Mouse (Mus musculus): ENCODE data around the gene Clk2. TPM values are rescaled to one million over a fixed set of nuclear protein-coding genes. Genes with fewer than 3 reads are reported as not detected.

Clk2 gene
- polyA plus RNA-seq (2012; rRNA removed) = 73.9 and 89.8 TPM in 2 replicates

DNA sequence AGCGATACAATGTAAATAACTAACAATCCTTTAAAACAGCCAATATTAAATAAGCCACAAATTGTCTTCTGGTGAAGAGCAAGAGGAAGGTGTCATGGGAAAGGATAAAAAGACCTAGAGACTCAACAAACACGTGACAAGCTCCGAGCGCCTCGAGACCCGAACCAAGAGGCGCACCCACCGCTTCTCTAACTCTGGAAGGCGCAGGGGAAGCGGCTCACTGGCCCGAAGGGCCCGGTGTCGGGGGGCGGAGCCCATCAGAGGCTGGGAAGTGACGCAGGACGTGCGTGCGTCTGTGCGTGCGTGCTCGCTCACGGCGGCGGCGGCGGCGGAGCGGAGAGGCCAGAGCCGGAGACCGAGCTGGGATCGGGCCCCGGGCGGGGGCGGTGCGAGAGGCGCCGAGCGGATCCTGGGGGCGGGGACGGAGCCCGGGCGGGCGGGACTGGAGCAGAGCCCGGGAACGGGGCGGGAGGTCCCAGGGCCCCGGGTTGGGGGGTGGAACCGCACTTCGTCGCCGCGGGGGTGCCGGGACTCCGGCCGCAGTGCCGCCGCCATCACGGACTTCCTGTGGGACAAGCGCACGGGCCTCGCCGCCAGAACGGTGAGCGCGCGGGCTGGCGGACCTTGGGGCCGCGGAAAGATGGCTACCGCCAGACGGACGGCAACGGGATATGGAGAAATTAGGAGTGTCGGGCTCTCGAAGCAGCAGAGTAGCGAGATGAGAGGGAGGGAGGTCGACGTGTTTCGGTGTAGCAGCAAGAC lies at the start of gene Clk2:
Gene Clk2, plus strand, starts transcription at position 290 of the 762 bp plus-strand sequence.
- DNase-seq (ENCODE audit: low spot score) = peak; percentile 94

DNA sequence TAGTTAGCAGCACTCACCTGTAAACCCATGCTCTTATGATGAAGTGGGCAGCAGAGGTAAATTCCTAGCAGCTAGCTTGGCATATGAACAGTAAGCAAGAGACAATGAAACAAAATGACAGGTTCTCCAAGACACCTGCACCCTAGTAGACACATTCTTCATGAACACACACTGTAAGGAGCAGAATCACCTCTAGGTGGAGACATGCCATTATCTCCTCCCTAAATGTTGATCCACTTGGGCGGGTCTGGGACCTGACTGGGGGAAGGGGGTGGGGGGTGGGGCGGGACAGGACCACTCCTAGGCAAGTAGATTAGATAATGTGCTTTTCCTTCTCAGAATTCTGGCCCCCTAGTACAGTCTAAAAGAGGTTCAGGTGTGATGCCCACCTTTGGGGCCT lies 49.1 kb upstream of the Clk2 start:
- no peak for DNase-seq (ENCODE audit: low spot score)

DNA sequence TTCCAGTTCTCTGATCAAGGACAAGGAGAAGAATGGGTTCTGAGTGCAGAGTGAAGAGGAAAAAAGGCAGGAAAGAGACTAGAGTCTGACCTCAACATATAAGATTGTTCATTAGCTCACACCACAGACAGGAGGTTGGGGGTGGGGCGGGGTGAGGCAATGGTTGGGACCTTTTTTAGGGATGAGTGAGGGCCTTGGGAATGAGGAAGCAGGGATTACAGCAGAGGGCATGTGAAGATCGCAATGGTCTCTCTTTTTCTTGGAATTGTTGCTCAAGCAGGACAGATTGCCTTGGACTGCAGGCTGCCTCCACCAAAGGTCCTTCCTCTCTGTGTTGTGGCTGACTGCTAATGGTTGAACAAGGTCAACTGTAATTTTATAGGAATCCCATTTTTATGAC lies 41.3 kb upstream of the Clk2 start:
- DNase-seq (ENCODE audit: low spot score) = no peak

DNA sequence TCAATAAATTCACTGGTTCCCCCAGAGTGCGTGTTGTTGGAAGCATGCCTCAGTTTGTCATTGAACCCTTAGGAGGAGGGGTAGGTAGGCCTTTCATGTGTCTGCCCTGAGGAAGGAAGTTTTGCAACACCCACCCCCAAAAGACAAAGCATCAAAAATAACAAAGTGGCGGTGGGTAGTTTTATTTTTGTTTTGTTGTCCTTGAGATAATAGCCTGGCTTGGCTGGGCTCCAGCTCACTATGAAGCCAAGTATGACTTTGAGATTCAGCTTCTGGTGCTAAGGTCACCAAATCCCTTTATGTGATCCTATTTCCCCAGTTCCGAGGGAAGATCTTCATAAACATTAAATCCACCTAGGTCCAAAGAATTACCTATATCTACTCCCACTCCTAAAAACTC lies 40.4 kb upstream of the Clk2 start:
- DNase-seq (ENCODE audit: low spot score) = no peak

DNA sequence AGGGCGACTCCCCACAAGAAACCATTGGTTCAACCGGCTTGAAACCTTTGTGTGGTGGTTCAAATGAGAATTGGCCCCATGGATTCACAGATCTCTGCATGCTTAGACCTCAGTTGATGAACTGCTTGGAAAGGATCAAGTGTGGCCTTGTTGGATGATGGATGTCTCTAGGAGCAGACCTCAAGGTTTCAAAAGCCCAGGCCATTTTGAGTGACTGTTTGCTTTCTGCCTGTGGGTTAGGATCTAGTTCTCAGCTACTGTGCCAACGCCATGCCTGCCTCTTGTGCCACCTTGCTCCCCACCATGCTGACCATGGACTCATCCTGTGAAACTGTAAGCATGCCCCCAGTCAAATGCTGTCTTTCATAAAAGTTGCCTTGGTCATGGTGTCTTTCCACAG lies 38.6 kb upstream of the Clk2 start:
- no peak for DNase-seq (ENCODE audit: low spot score)

DNA sequence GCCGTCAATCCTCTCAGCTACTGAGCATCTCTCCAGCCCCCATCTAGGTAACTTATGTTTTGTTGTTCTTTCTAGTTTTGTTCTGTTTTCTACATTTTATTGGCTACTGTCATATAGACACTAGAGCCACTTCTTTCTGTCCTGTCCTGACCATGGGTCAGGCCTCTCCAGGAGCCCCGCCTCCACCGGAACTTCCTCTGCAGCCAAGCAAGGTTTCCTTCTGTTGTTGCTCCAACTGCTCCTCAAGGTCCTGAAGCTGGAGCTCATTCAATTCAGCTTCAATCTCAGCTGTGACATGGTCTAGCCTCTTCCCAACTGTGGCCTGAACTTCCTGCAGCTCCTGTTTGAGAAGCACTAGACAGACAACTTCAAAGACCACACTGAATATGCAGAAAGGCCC lies 34.7 kb upstream of the Clk2 start:
- no peak for DNase-seq (ENCODE audit: low spot score)

DNA sequence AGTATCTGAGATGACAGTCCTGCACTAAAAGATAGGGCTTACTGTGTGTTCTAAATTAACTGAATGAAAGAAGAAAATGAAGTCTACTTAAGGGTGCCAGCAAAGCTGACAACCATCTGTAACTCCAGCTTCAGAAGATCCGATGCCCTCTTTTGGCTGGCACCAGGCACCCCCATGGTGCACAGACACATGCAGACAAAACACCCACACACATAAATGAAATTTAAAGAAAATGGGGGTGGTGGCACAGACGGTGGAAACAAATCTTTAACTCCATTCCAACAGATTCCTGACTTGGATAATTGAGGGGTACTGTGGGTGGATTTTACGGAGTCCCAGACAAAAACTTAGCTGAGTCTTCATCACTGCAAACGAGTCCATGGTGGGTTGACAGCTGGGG lies 32.8 kb upstream of the Clk2 start:
- DNase-seq (ENCODE audit: low spot score) = no peak

DNA sequence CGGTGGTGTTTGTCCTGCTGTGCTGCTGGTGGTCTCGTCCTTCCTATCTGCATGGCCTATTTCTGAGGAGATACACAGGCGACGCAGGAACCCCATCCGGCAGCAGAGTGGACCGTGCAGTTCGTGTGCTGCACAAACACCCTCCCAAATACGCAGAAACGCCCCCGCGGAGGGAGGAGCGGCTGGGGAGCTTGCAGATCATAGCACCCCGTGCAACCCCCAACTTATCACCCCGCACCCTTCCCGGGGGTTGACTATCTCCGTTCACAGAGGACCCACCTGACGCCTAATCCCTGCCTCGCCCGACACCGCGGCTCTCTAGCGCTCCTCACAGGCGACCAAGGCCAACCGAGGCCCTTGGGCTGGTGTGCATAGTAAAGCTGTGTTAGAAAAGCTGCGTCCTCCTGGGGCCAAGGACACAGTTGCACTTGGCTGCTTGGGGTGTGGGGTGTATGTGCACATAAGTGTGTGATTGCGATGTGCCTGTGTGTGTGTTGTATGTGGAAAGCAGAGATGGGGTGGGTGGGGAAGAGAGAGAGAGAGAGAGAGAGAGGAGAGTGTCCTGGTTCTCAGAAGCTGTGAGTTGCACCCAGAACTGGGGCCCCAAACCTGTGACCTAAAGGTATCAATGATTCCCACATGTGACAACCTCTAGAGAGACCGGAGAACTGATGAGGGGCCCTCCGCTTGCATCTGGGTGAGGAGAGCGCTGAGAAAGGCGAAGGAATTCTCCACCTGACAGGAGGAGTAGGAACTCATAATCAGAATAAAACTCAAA lies 32.1 kb upstream of the Clk2 start:
- no peak for DNase-seq (ENCODE audit: low spot score)

DNA sequence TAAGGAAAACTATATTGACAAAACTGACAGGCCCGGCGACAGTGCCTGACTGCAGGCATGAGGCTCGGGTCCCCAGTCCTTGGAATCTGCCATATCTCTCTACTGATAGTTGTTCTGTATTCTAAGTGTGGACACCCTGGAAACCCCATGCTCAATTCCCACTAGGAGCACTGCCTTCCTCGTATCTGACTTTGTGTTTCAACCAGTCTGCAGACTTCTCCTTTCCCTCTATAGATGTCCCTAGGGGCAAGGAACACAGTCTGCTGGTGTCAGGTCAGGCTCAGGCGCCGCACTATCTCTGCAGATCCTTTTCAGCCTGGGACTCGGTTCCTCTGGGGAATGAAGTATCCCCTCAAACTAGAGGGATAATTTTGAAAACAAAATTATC lies 31.5 kb upstream of the Clk2 start:
- DNase-seq (ENCODE audit: low spot score) = no peak

DNA sequence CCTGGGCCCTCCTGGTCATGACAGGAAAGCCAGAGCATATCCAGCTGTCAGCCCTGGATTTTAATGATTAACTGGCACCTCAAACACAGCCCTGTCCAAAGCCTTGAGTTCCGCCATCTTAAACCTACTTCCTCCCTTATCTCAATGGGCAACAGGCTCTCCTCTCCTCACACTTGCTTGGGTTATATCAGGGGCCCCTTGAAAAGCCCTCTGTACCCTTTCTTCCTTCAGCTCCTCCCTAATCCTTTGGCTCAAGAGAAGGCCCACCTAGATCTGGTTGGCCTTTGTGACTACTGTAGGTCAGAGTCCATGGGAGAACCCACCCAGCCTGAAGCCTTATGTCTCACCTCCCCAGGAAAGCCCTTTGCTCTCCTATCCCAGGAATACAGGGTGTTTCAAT lies 30.8 kb upstream of the Clk2 start:
- DNase-seq (ENCODE audit: low spot score) = no peak

DNA sequence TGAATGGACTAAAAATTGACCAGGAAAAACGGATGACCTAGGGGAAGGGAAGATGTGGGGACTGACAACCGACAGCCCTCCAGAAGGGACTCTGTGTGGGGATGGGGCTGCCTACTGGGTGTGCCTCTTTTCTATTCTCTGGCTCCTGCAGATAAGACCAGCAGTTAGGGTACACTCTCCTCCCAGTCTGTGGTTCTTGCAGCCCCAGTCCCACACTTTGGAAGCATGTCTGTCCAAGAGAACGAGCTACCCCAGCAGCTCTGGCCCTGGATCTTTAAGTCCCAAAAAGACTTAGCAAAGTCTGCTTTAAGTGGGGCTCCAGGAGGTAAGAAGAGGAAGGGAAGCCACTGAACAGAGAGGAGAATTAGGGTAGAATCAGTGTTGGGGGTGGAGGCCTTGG lies 28.6 kb upstream of the Clk2 start, which contains the start of gene Pklr:
Gene Pklr, plus strand, starts transcription at position 185 of the 400 bp plus-strand sequence.
- no peak for DNase-seq (ENCODE audit: low spot score)

DNA sequence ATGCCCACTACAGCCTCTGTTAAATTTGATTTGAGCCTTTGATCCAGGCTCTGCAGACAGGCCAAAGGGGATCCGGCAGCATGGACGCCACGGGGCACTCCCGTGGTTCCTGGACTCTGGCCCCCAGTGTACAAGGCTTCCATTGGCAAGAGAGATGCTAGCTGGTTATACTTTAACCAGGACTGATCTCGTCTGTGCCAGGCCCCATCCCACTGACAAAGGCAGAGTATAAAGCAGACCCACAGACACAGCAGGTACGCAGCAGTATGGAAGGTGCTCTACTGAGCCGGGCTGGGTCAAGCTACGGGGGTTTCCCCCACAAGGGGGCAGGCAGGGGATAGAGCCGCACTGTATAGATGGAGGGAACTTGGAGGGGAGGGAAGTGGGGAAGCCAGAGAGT lies 28.2 kb upstream of the Clk2 start:
- no peak for DNase-seq (ENCODE audit: low spot score)

DNA sequence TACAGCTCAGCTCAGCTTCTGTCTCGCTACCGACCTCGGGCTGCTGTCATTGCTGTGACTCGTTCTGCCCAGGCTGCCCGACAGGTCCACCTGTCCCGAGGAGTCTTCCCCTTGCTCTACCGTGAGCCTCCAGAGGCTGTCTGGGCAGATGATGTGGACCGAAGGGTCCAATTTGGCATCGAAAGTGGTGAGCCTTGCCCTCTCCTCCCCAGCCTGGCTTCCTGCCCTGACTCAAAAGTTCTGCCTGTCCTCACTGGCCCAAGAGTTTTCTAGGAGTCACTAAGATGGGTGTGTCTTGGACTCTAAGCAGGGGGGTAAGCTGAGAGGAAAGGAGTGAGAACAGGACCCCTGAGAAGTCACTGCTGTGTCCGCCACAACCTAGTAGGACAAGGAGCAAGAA lies 19.8 kb upstream of the Clk2 start:
- DNase-seq (ENCODE audit: low spot score) = no peak

DNA sequence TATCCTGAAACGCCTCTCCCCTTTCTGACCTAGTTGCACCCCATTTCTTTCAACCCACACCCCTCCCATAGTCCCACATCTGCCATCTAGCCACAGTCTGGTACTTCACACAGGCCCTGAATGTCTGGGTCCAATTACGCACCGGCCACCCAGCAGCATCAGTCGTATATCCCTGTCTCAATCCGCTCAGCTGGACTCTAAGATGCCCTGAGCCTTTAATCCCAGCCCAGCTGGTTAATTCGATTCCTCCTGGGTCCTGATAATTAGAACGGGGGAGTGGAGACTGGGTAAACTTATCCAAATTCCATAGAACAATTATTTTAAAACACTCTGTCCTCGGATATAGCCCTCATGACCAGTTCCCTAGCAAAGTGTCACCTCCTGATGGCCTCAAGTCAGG lies 19.0 kb upstream of the Clk2 start:
- DNase-seq (ENCODE audit: low spot score) = no peak

DNA sequence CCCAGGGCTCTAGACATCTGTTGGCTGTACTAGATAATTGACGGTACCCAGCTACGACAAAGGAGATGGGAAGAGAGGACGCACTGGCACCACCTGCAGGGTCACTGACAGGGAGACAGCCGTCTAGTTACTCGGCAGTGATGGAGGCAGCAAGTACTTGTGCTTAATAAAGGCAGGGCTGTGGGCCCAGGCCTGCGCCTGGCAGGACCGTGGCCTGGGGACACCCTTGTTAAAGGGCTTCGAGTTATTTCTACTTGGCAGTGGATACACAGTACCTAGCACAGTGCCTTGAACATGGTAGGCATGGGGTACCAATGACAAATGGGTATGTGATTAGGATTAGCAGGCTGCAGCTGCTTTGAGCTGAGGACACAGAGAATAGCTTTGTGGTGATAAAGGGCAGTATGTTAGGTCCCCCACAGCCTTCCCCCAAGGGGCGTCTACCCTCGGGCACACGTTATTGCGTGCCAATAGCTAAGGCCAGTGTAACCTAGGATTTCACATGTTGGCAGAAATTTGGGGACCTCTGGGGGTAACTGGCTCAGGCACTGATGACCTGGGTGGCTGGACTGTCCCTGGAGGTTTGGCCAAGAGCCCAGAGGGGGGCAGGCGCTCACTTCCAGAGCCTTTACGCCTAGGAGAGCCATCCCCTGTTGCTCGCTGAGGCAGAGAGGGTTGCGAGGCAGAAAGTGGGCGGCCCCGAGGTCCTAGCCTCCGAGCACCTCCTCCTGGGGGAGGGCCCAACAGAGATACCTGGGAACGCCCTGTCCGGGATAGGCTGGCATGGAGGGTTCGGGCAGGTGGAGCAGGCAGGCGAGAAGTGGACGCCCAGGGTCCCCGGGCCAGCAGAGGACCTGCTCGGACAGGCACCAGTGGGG lies 17.3 kb upstream of the Clk2 start:
- DNase-seq (ENCODE audit: low spot score) = peak; percentile 33

DNA sequence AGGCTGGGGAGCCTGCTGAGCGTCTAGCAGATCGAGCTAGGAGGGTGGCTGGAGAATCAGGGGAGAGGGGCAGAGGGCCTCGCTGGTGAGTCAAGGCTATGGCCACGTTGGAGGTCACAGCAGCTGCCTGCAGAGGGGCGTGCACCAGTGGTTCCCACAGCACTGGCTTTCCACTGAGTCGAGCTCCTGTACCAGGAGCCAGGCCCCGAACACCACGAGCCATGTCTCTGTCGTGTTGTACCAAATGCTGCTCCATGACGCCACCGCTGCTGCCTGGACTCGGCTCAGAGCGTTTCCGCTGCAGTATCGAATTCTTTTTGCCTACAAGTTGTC lies 16.6 kb upstream of the Clk2 start:
- no peak for DNase-seq (ENCODE audit: low spot score)

DNA sequence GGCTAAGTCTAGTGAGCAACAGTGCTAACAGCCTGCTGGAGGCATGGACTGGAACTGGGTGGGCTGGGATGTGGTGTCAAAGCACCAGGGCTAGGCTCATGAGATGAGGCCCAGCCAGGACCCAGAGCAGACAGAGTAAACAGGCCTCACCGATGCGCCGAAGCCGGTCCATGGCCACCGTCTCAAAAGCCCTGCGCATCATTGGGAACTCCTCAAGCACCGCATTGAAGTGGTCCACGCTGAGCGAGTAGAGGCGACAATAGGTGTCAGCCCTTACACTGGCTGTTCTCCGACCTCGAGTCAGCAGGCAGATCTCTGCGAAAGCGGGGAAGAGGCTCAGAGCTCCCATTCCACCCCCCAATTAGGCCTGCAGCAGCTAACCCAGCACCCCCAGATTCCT lies 16.0 kb upstream of the Clk2 start:
- DNase-seq (ENCODE audit: low spot score) = no peak

DNA sequence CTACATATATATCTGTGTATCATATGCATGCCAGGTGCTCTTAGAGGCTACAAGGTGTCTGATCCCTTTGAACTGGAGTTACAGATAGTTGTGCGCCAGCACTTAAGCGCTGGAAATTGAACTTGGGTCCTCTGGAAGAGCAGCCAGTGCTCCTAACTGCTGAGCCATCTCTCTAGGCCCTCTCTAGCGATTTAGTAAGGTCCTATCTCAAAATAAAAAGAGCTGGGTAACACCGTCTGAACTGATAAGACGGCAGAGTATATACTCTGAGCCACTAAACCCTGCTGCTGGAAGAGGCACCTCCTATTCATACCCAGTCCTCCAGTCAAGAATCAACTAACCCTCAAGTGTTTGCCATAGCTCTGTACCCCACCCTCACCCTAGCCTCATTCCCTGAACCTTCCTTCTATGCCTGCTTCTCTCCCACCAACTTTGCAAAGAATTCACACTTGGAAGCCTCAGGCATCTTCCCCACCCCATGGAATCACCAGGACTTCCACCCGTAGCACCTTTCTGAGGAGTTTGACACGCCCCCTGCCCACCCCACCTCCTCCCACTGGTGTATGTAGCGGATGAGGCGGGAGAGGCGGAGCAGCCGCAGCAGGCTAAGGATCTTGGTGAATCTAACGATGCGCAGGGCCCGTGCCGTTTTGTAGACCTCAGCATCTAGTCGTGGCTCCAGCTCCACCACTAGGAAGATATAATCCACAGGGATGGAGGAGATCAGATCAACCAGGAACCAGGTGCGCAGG lies 12.3 kb upstream of the Clk2 start:
- no peak for DNase-seq (ENCODE audit: low spot score)

DNA sequence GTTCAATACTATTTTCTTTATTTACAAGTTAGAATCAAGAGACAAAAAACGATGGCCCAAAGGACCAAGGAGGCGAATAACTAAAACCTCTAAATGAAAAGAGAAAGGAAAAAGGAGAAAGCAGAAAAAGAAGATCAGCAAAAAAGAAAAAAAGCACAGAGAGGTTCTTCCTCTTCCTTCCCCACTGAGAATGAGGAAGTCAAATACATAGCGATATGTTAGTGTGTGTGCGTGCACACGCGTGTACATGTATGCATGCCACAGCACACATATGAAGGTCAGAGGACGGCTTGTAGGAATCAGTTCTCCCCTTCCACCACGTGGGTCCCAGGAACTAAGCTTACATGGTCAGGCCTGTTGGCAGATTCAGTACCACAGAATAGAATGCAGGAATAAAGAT lies 7.6 kb upstream of the Clk2 start:
- no peak for DNase-seq (ENCODE audit: low spot score)

DNA sequence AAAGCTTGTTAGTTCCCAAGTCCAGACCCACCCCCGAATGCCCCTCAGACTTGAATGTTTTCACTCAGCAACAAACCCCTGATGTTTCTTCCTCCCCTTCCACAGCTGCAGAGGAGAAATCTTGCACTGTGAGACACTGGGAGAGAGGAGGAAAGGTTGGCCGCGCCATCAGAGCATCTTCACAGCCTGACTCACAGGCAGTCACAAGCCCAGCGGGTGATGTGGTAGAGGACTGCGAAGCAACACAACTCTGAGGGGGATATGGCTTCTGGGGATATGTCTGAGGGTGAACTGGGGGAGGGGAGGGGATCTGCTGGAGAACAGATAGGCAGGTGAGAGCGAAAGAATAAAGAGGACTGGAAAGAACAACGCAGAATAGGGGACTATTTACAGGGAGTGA lies 5.9 kb upstream of the Clk2 start:
- DNase-seq (ENCODE audit: low spot score) = no peak

DNA sequence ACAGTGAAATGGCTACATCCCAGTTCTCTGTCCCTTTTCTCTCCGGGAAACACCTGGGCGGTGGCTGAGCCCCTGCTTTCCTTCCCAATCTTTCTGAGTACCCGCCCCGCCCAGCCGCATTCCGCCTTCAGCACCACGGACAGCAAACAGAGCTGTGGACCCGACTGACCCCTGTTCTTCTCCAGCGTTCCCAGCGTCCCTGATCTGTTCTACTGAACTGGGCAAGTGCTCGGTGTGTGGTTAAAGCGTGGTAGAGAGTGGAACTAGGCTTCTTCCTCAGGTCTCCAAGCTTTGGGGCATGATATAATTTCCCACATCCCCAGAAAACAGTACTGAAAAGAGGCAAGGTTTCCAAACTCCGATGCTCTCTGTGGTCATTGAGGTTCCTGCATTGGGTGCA lies 5.4 kb upstream of the Clk2 start:
- DNase-seq (ENCODE audit: low spot score) = no peak

All from urinary bladder, adult 2 months (tissue).